Mouse (Mus musculus): ENCODE data around the gene Ric8b.

- TF ChIP-seq CTCF (IDR thresholded peaks at IDR 0.05) (no peak), POLR2A (IDR thresholded peaks at IDR 0.05; ENCODE audit: insufficient read depth, low read depth, low read length) (no peak)
Observed at GRCm38 (mm10) chr10:84960380-84960930, 43.0 kb downstream of the Ric8b start.

All from heart, adult 2 months (tissue).